ENCODE assay signal across 7 mouse cellular contexts in the genomic region with DNA sequence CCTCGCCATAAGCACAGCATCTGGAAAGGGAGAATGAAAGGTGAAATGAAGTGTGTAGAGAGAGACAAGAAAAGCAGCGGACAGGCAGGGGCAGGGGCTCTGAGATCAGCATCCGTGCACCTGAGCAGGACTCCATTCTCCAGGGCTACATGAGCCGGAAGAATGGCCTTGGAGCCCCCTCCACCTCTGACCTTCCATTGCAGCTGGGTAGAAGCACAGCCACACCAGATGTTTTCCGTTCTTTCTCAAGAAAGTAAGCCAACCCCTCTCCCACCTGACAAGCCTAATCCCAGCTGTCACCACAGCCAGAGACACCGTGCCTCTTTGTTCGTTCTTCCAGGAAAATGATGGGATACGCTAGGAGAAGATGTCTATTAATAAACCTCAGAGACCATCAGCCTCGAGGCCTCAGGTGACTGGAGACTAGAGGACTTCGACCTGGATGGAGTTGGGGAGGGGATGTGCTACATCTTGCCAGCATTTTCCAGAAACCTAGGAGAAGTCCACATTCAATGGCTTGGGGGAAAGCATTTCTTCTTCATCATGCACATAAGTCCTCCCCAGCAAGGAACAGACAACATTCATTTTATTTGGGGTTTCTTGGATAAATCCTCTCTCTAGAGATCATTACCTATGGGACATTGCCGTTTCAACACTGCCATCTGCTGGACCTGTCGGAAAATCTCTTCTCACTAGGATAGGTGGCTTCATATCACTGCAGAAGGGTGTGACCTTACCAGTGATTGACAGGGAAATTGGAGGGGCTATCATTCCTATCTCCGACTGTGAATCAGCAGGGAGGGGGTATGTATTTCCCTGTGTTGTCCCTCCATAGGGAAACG.
DNase-seq lines count a peak whose midpoint lies in the region; ATAC-seq and TF ChIP-seq lines count a peak whose summit lies in the region.

No protein-coding gene starts in this region.

- H3K4me2 ChIP-seq in hindbrain, embryonic 11.5 days (replicated peaks; ENCODE audit: low read depth, low read length), result no peak overlapping the region
- no peak overlapping the region for H3K4me2 ChIP-seq in stomach, embryonic 14.5 days (replicated peaks; ENCODE audit: low read depth, low read length)

- H3K4me3 ChIP-seq in ES-Bruce4 (ENCODE audit: low read depth, low read length), result no peak overlapping the region
- H3K4me3 ChIP-seq in hindbrain, embryonic 11.5 days (ENCODE audit: low read depth, low read length), result no peak overlapping the region
- no peak overlapping the region for H3K4me3 ChIP-seq in stomach, embryonic 14.5 days (ENCODE audit: low read depth, low read length)

- ATAC-seq in hindbrain, embryonic 11.5 days (ENCODE audit: low FRiP score), result peak; percentile 66; the same call in 1 of the 2 replicates
- ATAC-seq in megakaryocyte progenitor cell, adult 5-6 weeks (replicated peaks; ENCODE audit: poor library complexity), result peak; percentile 63; the same call in 1 of the 2 replicates
- ATAC-seq in stomach, embryonic 14.5 days (ENCODE audit: insufficient number of reproducible peaks, insufficient read depth, low FRiP score, low read depth), result peak; percentile 56; the same call in 1 of the 2 replicates

- H3K9ac ChIP-seq in ES-Bruce4 (ENCODE audit: low read depth, poor library complexity, severe bottlenecking), result no peak overlapping the region
- no peak overlapping the region for H3K9ac ChIP-seq in hindbrain, embryonic 11.5 days (ENCODE audit: low read depth, low read length)
- no peak overlapping the region for H3K9ac ChIP-seq in stomach, embryonic 14.5 days (replicated peaks; ENCODE audit: low read depth, low read length)

- DNase-seq in ZHBTc4 (ENCODE audit: low read depth, low spot score), result peak; percentile 55
- DNase-seq in embryo, embryonic 11.5 days (ENCODE audit: low read depth, low spot score), result peak; percentile 38
- DNase-seq in hindbrain, embryonic 11.5 days (ENCODE audit: low spot score), result peak; percentile 64
- DNase-seq in layer of hippocampus, adult 9-10 months (ENCODE audit: low spot score), result peak; percentile 12

- WGBS in hindbrain, embryonic 11.5 days, result 55% methylated on average over 14 of the region's 14 CpGs
- WGBS in stomach, embryonic 14.5 days, result 32% methylated on average over 14 of the region's 14 CpGs

- peak; percentile 25 for TF ChIP-seq CTCF in ES-Bruce4 (IDR thresholded peaks at IDR 0.05; ENCODE audit: low read depth, low read length)

- no peak for TF ChIP-seq EP300 in ES-Bruce4 (IDR thresholded peaks at IDR 0.05; ENCODE audit: insufficient read depth, low read depth, low read length)

- H3K36me3 ChIP-seq in ES-Bruce4 (ENCODE audit: control insufficient read depth, insufficient read depth, low read length, poor library complexity, severe bottlenecking), result no peaks in the 10 kb centered on the region
- H3K36me3 ChIP-seq in hindbrain, embryonic 11.5 days (ENCODE audit: control insufficient read depth, insufficient read depth, low read length), result no peaks in the 10 kb centered on the region
- H3K36me3 ChIP-seq in stomach, embryonic 14.5 days (ENCODE audit: control insufficient read depth, insufficient read depth, low read length), result no peaks in the 10 kb centered on the region

- no peaks in the 10 kb centered on the region for H3K4me1 ChIP-seq in ES-Bruce4 (ENCODE audit: control insufficient read depth, insufficient read depth, low read length)
- no peaks in the 10 kb centered on the region for H3K4me1 ChIP-seq in hindbrain, embryonic 11.5 days (replicated peaks; ENCODE audit: control insufficient read depth, insufficient read depth, low read length)
- 0 out of 2 replicates have a peak, but pooled peaks cover 3% of the 10 kb centered on the region for H3K4me1 ChIP-seq in stomach, embryonic 14.5 days (ENCODE audit: control insufficient read depth, insufficient read depth, low read length)

- H3K27ac ChIP-seq in ES-Bruce4 (ENCODE audit: insufficient read depth, low read length), result no peak overlapping the region
- H3K27ac ChIP-seq in hindbrain, embryonic 11.5 days (ENCODE audit: low read depth, low read length), result no peak overlapping the region
- no peak overlapping the region for H3K27ac ChIP-seq in stomach, embryonic 14.5 days (ENCODE audit: low read length)

- no peaks in the 10 kb centered on the region for H3K9me3 ChIP-seq in ES-Bruce4 (replicated peaks; ENCODE audit: control insufficient read depth, insufficient read depth, low read length, poor library complexity, severe bottlenecking)
- H3K9me3 ChIP-seq in hindbrain, embryonic 11.5 days (ENCODE audit: control insufficient read depth, low read length), result no peaks in the 10 kb centered on the region
- H3K9me3 ChIP-seq in stomach, embryonic 14.5 days (ENCODE audit: control insufficient read depth, low read depth, low read length), result no peaks in the 10 kb centered on the region

- TF ChIP-seq POLR2A in ES-Bruce4 (IDR thresholded peaks at IDR 0.05; ENCODE audit: insufficient read depth, low read length), result no peak

- no peaks in the 10 kb centered on the region for H3K27me3 ChIP-seq in ES-Bruce4 (ENCODE audit: control insufficient read depth, insufficient read depth, low read length, poor library complexity, severe bottlenecking)
- H3K27me3 ChIP-seq in hindbrain, embryonic 11.5 days (ENCODE audit: control insufficient read depth, insufficient read depth, low read length), result no peaks in the 10 kb centered on the region
- H3K27me3 ChIP-seq in stomach, embryonic 14.5 days (ENCODE audit: control insufficient read depth, insufficient read depth, low read length), result no peaks in the 10 kb centered on the region

Comparison
In these comparisons a context has a peak if more than half of its experiments do, and no peak if none do; other contexts are left out.
1. DNase-seq: peak in every context shown above with its lines; median percentile 64 in hindbrain, embryonic 11.5 days; 55 in ZHBTc4; 38 in embryo, embryonic 11.5 days; 12 in layer of hippocampus, adult 9-10 months.